Mouse (Mus musculus) heart, adult 2 months (tissue): ENCODE measurements around the gene Tenm4.

ENCODE experiments used
- CTCF ChIP-seq: fragments of 200-600 bp; IDR thresholded peaks from 2 replicates; pipeline ENCODE4 v1.8.1; 2022; ENCODE audit warnings: antibody characterized with exemption, mild to moderate bottlenecking, moderate library complexity
- POLR2A ChIP-seq: fragments of 200-500 bp; IDR thresholded peaks from 2 replicates; pipeline ENCODE4 v1.6.1; 2011; ENCODE audit warnings: mild to moderate bottlenecking, low read depth, low read length, control low read depth; ENCODE audit not compliant: insufficient read depth

GRCm38 (mm10) chr7:96479139-96479538 is 308.1 kb downstream of the Tenm4 start:
- TF ChIP-seq CTCF (no peak), POLR2A (no peak)
